Mouse (Mus musculus): ENCODE measurements at regions not wholly inside any gene's neighbourhood (a gene's known extent, or its start where the extent isn't known, plus 50 kb on each side); places are given as distances from the start of the nearest gene placed in this dataset.

- no peak for DNase-seq
Observed at GRCm38 (mm10) chr11:35065959-35066414, 55.0 kb upstream of the Slit3 start.

- DNase-seq: no peak
Observed at GRCm38 (mm10) chr11:35057791-35058190, 63.2 kb upstream of the Slit3 start.

- no peak for DNase-seq
Observed at GRCm38 (mm10) chr11:35055496-35056125, 65.4 kb upstream of the Slit3 start.

GRCm38 (mm10) chr11:35053613-35053950, 67.4 kb upstream of the Slit3 start:
- DNase-seq: no peak

- no peak for DNase-seq
Observed at GRCm38 (mm10) chr11:35052856-35053612, 68.0 kb upstream of the Slit3 start.

- no peak for DNase-seq
Observed at GRCm38 (mm10) chr11:35049663-35050215, 71.3 kb upstream of the Slit3 start.

GRCm38 (mm10) chr11:35044659-35045058, 76.4 kb upstream of the Slit3 start:
- no peak for DNase-seq

- no peak for DNase-seq
Observed at GRCm38 (mm10) chr11:35024448-35024847, 96.6 kb upstream of the Slit3 start.

GRCm38 (mm10) chr11:35023813-35024212, 97.2 kb upstream of the Slit3 start:
- DNase-seq: no peak

GRCm38 (mm10) chr11:35021990-35022625, 98.9 kb upstream of the Slit3 start:
- DNase-seq: no peak

GRCm38 (mm10) chr11:35016998-35017397, 104.0 kb upstream of the Slit3 start:
- DNase-seq: no peak

- DNase-seq: peak; percentile 40
Observed at GRCm38 (mm10) chr11:35011521-35012476, 109.2 kb upstream of the Slit3 start.

- DNase-seq: peak; percentile 38
Observed at GRCm38 (mm10) chr11:35006773-35007567, 114.1 kb upstream of the Slit3 start.

- DNase-seq: no peak
Observed at GRCm38 (mm10) chr11:35005143-35005542, 115.9 kb upstream of the Slit3 start.

- DNase-seq: no peak
Observed at GRCm38 (mm10) chr11:35004431-35004830, 116.6 kb upstream of the Slit3 start.

- DNase-seq: peak; percentile 50
Observed at GRCm38 (mm10) chr11:35003956-35004355, 117.1 kb upstream of the Slit3 start.

GRCm38 (mm10) chr11:34997906-34998305, 123.1 kb upstream of the Slit3 start:
- no peak for DNase-seq

GRCm38 (mm10) chr11:34995515-34995914, 125.5 kb upstream of the Slit3 start:
- DNase-seq: no peak

- DNase-seq: peak; percentile 10
Observed at GRCm38 (mm10) chr11:34982775-34983457, 138.1 kb upstream of the Slit3 start.

GRCm38 (mm10) chr11:34980210-34980609, 140.8 kb upstream of the Slit3 start:
- no peak for DNase-seq

GRCm38 (mm10) chr11:34977861-34978260, 143.2 kb upstream of the Slit3 start:
- no peak for DNase-seq
